Mouse (Mus musculus) adrenal gland, postnatal 14 days (tissue): ENCODE measurements at regions not wholly inside any gene's neighbourhood (a gene's known extent, or its start where the extent isn't known, plus 50 kb on each side); places are given as distances from the start of the nearest gene placed in this dataset.

Source experiments
- DNase-seq: peaks from one replicate; pipeline ENCODE4 v3.0.0; 2021; ENCODE audit warnings: mixed read lengths

- no peak for DNase-seq
These were observed 249.3 kb upstream of the Mdga2 start for GRCm38 (mm10) chr12:67471666-67472065.

DNA sequence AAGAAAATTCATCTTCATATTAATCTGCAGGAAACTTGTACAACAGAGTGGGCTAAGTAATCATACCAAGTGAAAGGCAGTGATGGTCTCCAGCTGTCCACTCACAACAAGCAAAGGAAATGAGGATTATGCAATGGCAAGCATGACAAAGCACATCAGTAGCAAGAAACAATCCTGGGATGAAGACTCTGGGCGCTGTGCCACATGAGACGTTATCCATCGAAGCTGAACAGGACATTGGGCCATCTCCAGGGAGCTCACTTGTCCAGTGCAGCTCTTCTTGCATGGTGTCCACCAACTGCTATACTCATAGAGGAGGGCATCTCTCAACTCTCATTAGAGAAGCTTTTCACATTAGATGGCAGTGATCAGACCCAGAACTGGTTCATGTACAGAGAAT is 248.7 kb upstream of the Mdga2 start:
- no peak for DNase-seq

DNA sequence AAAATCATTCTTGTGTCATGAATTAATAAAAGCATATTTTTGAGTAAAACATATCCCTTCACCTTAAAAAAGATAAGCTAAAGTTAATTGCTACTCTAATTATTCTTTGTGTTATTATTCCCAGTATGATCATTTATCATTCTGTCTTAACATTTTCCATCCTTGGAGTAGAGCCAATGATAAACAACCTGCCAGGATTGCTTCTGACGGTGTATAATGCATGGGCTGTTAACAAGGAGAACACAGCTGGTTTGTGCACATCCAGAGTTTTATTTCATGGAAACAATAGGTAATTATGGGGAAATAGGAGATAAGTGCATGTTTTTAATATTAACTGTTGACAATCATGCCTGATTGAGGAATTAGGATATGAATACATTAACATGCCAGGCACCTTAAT is 226.8 kb upstream of the Mdga2 start:
- no peak for DNase-seq

DNA sequence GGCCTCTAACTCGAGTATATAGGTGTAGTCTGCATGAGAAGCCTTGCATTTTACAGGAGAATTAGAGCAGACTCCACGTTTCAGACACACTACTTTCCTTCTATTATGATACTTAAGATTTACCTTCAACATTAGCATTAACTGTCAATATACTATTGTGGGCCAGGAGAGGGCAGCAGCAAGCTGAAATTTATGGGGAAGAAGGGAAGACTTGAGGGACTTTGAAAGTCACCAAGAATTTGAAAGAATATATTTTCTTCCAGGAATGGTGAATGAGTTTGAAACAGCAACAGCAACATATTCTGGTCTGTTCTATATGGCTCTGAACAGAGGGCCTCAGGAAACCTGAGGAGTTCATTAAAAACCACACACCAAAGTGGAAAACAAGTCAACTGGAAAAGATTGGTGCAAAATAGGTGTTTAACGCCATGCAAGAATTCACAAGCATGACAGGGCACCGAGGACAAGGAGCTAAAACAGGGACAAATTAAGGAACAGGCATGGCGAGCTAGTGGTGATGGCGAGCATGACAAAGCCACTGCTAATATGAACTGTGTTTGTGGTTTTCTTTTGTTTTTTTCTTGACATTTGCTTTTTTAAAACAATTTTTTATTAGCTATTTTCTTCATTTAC is 208.1 kb upstream of the Mdga2 start:
- peak; percentile 20 for DNase-seq

DNA sequence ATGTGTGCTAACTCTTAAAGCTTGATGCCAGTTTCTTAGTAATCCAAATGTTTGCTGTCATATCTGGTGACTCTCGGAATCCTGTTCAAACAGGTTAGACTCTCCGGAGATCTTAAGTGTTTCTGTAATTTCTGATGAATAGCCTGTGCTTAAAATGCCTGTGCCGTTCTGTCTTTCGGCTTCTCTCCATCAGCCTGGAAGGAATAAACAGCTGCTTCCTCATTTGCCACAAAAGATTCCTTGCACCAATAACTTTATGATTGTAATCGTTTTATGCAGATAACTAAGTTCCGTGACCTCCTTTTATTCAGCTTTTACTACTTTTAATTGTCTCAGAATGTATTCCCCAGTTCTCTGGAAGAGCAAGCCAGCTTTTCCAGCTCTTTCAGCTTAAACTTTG is 204.5 kb upstream of the Mdga2 start:
- no peak for DNase-seq

DNA sequence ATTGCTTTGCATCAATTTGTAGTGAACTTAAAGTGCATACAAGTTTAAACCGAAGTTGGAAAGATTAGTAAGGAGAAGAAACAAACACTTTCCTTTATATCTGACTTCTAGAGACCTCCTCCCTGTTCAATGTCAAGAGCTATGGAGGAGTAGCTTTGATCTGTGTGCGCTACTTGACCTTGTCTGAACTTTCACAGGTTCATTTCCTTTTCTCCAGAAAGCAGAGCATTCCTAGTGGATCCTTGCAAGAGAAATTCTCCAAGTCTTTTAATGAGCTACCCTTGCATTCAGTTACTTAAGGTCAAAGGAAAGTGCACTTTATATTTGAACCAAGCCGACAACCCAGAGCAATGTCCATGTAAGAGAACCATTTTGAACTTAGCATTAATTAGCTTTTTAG is 177.2 kb upstream of the Mdga2 start:
- no peak for DNase-seq

DNA sequence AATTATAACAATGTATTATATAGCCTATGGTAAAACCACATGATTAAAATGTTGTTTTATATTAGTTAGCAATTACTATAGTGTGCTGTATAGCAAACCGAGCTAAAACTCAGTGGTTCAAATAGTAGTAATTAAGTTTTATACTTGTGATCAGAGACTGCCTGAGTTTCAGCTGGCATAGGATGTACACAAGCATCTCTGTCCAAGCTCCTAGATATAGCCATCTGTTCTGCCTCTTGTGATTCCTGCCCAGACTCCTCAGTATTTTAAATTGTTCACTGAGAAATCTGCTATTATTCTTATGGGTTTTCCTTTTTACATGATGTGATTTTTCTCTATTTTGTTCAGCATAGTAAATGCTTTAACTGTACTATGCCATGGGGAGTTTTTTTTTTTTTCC is 152.2 kb upstream of the Mdga2 start:
- DNase-seq = no peak

DNA sequence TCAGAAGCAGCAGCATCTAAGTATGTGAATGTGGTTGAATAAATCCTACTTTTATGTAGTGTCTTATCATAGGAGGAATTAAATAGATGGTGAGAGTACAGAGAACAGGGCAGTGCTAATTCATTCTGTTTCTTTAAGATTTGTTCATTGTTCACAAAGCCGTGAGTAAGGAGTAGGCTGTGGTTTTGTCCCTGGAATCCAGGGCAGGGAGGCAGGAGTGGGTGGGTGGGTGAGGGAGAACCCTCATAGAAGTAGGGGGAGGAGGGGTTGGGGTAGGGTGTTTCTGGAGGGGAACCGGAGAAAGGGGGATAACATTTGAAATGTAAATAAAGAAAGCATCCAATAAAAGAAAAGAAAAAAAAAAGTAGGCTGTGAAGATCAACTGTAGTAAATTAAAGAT is 126.2 kb upstream of the Mdga2 start:
- DNase-seq = no peak

DNA sequence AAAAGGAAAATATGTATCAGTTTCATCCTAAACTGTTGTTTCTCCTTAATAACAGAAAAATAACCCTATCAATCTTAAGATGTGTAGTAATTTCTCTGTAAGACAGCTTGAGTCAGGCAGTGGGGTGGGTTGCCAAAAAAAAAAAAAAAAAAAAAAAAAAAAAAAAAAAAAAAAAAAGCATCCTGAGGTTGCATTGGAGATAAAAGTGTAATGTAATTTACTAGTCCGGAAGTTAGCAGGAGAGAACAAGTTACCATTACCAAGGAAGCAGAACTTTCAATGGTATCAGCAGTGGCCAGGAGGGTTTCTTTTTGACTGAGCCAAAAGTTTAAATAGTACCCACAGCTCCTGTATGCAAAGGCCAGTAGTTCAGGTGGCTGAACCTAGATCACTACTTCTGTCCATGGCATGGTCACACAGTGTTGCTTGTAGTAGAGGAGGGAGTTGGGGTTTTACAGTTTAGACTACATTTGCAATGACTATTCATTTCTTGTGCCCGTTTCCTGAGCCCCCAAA is 110.2 kb upstream of the Mdga2 start:
- DNase-seq = no peak

DNA sequence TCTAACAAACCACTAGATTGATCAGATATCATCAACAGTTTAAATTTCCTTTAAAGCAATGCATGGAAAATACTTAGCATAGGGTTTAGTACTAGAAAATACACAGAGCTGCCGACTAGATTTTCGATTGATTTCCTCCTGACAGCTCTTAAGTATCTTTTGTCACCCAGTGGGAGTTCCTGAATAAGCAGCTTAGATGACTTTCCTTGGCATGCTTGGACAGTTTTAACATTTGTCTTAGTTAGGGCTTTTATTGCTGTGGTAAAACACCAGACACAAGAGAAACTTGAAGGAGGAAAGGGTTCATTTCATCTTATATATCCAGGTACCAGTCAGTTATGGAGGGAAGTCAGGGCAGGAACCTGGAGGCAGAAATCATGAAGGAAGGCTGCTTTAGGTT is 104.0 kb upstream of the Mdga2 start:
- DNase-seq = no peak

GRCm38 (mm10) chr12:67325799-67326198 is 103.5 kb upstream of the Mdga2 start:
- no peak for DNase-seq

- no peak for DNase-seq
These were observed 103.0 kb upstream of the Mdga2 start for GRCm38 (mm10) chr12:67325335-67325734.

GRCm38 (mm10) chr12:67318687-67319086 is 96.3 kb upstream of the Mdga2 start:
- no peak for DNase-seq

GRCm38 (mm10) chr12:67300245-67300644 is 77.9 kb upstream of the Mdga2 start:
- DNase-seq = no peak

DNA sequence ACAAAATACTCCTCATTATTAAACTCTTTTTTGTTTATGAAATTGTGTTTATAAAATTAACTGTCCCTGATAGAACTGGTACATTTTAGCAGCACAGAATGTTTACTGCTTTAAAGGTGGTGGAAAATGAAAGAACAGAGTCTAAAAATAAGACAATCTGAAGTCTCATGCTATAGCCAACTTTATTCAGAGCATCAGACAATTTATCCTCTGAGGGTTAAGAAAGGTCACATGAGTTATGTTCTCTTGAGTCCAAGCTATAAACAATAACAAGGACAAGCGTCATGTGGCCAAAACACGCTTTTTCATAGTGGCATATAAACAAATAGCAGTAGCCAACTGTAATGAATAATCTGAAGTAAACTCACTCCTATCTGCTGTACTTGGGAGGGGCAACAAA is 67.7 kb upstream of the Mdga2 start:
- no peak for DNase-seq

GRCm38 (mm10) chr12:67272863-67273262 is 50.5 kb upstream of the Mdga2 start:
- no peak for DNase-seq

GRCm38 (mm10) chr12:67272329-67272728 is 50.0 kb upstream of the Mdga2 start:
- no peak for DNase-seq
